Mouse (Mus musculus): ENCODE measurements at regions not wholly inside any gene's neighbourhood (a gene's known extent, or its start where the extent isn't known, plus 50 kb on each side); places are given as distances from the start of the nearest gene placed in this dataset.

GRCm38 (mm10) chr6:93165942-93166341 lies 222.7 kb upstream of the Adamts9 start:
- DNase-seq (ENCODE audit: low spot score) (no peak), ATAC-seq (ENCODE audit: low FRiP score, low read depth) (no peak)
- no peak overlapping the region for H3K4me2 ChIP-seq (replicated peaks; ENCODE audit: low read depth, low read length, severe bottlenecking)
- no peak for TF ChIP-seq POLR2A (IDR thresholded peaks at IDR 0.05; ENCODE audit: borderline replicate concordance, extremely low read depth, insufficient read depth, insufficient read length)
- WGBS, result 56% methylated on average over 4 of the region's 4 CpGs
- no peaks in the 10 kb centered on the region for H3K27me3 ChIP-seq (ENCODE audit: control insufficient read depth, insufficient read depth, low read length)
- peaks cover 12% of the 10 kb centered on the region; the same call in 1 of the 2 replicates for H3K4me1 ChIP-seq (ENCODE audit: control insufficient read depth, insufficient read depth, low read length)
- no peak overlapping the region for H3K9ac ChIP-seq (ENCODE audit: low read depth, low read length, severe bottlenecking)
- H3K36me3 ChIP-seq (ENCODE audit: control insufficient read depth, insufficient read depth, low read length), result no peaks in the 10 kb centered on the region
- H3K27ac ChIP-seq (replicated peaks; ENCODE audit: low read depth, low read length), result no peak overlapping the region
- no peak overlapping the region for H3K4me3 ChIP-seq (replicated peaks; ENCODE audit: low read length)
- no peaks in the 10 kb centered on the region for H3K9me3 ChIP-seq (ENCODE audit: control insufficient read depth, low read length)

GRCm38 (mm10) chr6:93152431-93153208 lies 209.3 kb upstream of the Adamts9 start:
- Histone ChIP-seq H3K4me1 (ENCODE audit: control insufficient read depth, insufficient read depth, low read length) (no peaks in the 10 kb centered on the region), H3K9me3 (ENCODE audit: control insufficient read depth, low read length) (no peaks in the 10 kb centered on the region), H3K27ac (replicated peaks; ENCODE audit: low read depth, low read length) (no peak overlapping the region), H3K36me3 (ENCODE audit: control insufficient read depth, insufficient read depth, low read length) (no peaks in the 10 kb centered on the region), H3K4me3 (replicated peaks; ENCODE audit: low read length) (no peak overlapping the region), H3K4me2 (replicated peaks; ENCODE audit: low read depth, low read length, severe bottlenecking) (no peak overlapping the region), H3K27me3 (ENCODE audit: control insufficient read depth, insufficient read depth, low read length) (no peaks in the 10 kb centered on the region), H3K9ac (ENCODE audit: low read depth, low read length, severe bottlenecking) (no peak overlapping the region)
- no peak for ATAC-seq (ENCODE audit: low FRiP score, low read depth)
- DNase-seq (ENCODE audit: low spot score), result no peak
- no peak for TF ChIP-seq POLR2A (IDR thresholded peaks at IDR 0.05; ENCODE audit: borderline replicate concordance, extremely low read depth, insufficient read depth, insufficient read length)
- 84% methylated on average over 5 of the region's 5 CpGs for WGBS

GRCm38 (mm10) chr6:93150531-93150930 lies 207.2 kb upstream of the Adamts9 start:
- Histone ChIP-seq H3K4me1 (ENCODE audit: control insufficient read depth, insufficient read depth, low read length) (no peaks in the 10 kb centered on the region), H3K4me3 (replicated peaks; ENCODE audit: low read length) (no peak overlapping the region), H3K36me3 (ENCODE audit: control insufficient read depth, insufficient read depth, low read length) (no peaks in the 10 kb centered on the region), H3K27me3 (ENCODE audit: control insufficient read depth, insufficient read depth, low read length) (no peaks in the 10 kb centered on the region), H3K27ac (replicated peaks; ENCODE audit: low read depth, low read length) (no peak overlapping the region), H3K9me3 (ENCODE audit: control insufficient read depth, low read length) (no peaks in the 10 kb centered on the region), H3K9ac (ENCODE audit: low read depth, low read length, severe bottlenecking) (no peak overlapping the region), H3K4me2 (replicated peaks; ENCODE audit: low read depth, low read length, severe bottlenecking) (no peak overlapping the region)
- 56% methylated on average over 2 of the region's 2 CpGs for WGBS
- DNase-seq (ENCODE audit: low spot score), result no peak
- no peak for ATAC-seq (ENCODE audit: low FRiP score, low read depth)
- TF ChIP-seq POLR2A (IDR thresholded peaks at IDR 0.05; ENCODE audit: borderline replicate concordance, extremely low read depth, insufficient read depth, insufficient read length), result no peak

GRCm38 (mm10) chr6:93149956-93150355 lies 206.7 kb upstream of the Adamts9 start:
- H3K9me3 ChIP-seq (ENCODE audit: control insufficient read depth, low read length), result no peaks in the 10 kb centered on the region
- H3K27me3 ChIP-seq (ENCODE audit: control insufficient read depth, insufficient read depth, low read length), result no peaks in the 10 kb centered on the region
- no peaks in the 10 kb centered on the region for H3K36me3 ChIP-seq (ENCODE audit: control insufficient read depth, insufficient read depth, low read length)
- no peak for TF ChIP-seq POLR2A (IDR thresholded peaks at IDR 0.05; ENCODE audit: borderline replicate concordance, extremely low read depth, insufficient read depth, insufficient read length)
- no peak overlapping the region for H3K27ac ChIP-seq (replicated peaks; ENCODE audit: low read depth, low read length)
- ATAC-seq (ENCODE audit: low FRiP score, low read depth) (no peak), DNase-seq (ENCODE audit: low spot score) (no peak)
- H3K4me2 ChIP-seq (replicated peaks; ENCODE audit: low read depth, low read length, severe bottlenecking), result no peak overlapping the region
- WGBS, result 45% methylated on average over 4 of the region's 4 CpGs
- H3K4me1 ChIP-seq (ENCODE audit: control insufficient read depth, insufficient read depth, low read length), result no peaks in the 10 kb centered on the region
- no peak overlapping the region for H3K9ac ChIP-seq (ENCODE audit: low read depth, low read length, severe bottlenecking)
- H3K4me3 ChIP-seq (replicated peaks; ENCODE audit: low read length), result no peak overlapping the region

DNA sequence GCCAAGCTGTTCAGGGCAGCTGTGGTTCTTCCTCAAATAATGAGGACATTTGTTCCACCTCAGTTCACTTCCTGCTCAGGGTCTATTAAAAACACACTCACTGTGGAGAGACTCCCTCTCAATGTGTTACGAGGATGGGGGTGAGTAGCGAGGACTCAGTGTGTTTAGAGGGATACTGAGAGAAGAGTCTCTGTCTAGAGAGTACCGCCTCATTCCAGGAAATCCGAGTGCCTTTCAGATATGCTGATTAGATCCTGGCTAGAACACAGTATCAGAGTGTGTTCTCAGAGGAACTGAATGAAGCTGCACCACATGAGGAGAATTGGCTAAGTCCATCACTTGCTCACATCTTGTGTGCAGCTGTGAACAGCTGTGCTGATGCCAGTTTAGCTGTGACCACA lies 197.0 kb upstream of the Adamts9 start:
- no peak overlapping the region for H3K4me2 ChIP-seq (replicated peaks; ENCODE audit: low read depth, low read length, severe bottlenecking)
- no peaks in the 10 kb centered on the region for H3K4me1 ChIP-seq (ENCODE audit: control insufficient read depth, insufficient read depth, low read length)
- H3K27ac ChIP-seq (replicated peaks; ENCODE audit: low read depth, low read length), result no peak overlapping the region
- no peaks in the 10 kb centered on the region for H3K9me3 ChIP-seq (ENCODE audit: control insufficient read depth, low read length)
- peak; percentile 81; the same call in 1 of the 2 replicates for ATAC-seq (ENCODE audit: low FRiP score, low read depth)
- H3K27me3 ChIP-seq (ENCODE audit: control insufficient read depth, insufficient read depth, low read length), result no peaks in the 10 kb centered on the region
- no peak overlapping the region for H3K9ac ChIP-seq (ENCODE audit: low read depth, low read length, severe bottlenecking)
- peak; percentile 46 for DNase-seq (ENCODE audit: low spot score)
- H3K36me3 ChIP-seq (ENCODE audit: control insufficient read depth, insufficient read depth, low read length), result no peaks in the 10 kb centered on the region
- TF ChIP-seq POLR2A (IDR thresholded peaks at IDR 0.05; ENCODE audit: borderline replicate concordance, extremely low read depth, insufficient read depth, insufficient read length), result no peak
- WGBS, result 39% methylated on average over 4 of the region's 4 CpGs
- H3K4me3 ChIP-seq (replicated peaks; ENCODE audit: low read length), result no peak overlapping the region
